Comparison of ENCODE assay signal across 13 mouse cellular contexts in genomic region chr14:32784130-32784747, GRCm38 (mm10). TPM values are rescaled to one million over a fixed set of nuclear protein-coding genes. Genes with fewer than 3 reads are reported as not detected.
DNase-seq lines count a peak whose midpoint lies in the region; TF ChIP-seq lines count a peak whose summit lies in the region.
"Had no signal": no experiment of that assay in that cellular context is flagged by ENCODE, and none has a peak within 500 bp of the region (broad histone marks: within the 10 kb centered on the region; RNA-seq: fewer than 3 reads in every experiment).

No protein-coding gene starts in this region.

- no peak overlapping the region for H3K4me3 ChIP-seq in kidney, adult 2 months (ENCODE audit: insufficient read depth, low read depth, low read length)
- peak overlapping the region; percentile 70 for H3K4me3 ChIP-seq in megakaryocyte, embryonic 14.5 days (replicated peaks)
- H3K4me3 ChIP-seq: erythroblast, embryonic 14.5 days had no signal

- no peak for TF ChIP-seq POLR2A in kidney, adult 2 months (IDR thresholded peaks at IDR 0.05; ENCODE audit: low read depth, low read length)

- no peak overlapping the region for H3K27ac ChIP-seq in kidney, adult 2 months (ENCODE audit: insufficient read depth, low read depth, low read length)
- H3K27ac ChIP-seq: hindbrain, embryonic 14.5 days had no signal

- TF ChIP-seq CTCF in kidney, adult 2 months (conservative IDR thresholded peaks at IDR 0.05; ENCODE audit: insufficient read depth, insufficient read length, low read depth, low read length), result no peak

- no peaks in the 10 kb centered on the region for H3K4me1 ChIP-seq in kidney, adult 2 months (ENCODE audit: control insufficient read depth, insufficient read depth, low read length)
- H3K4me1 ChIP-seq in megakaryocyte, embryonic 14.5 days, result peaks cover 71% of the 10 kb centered on the region

- DNase-seq in kidney, adult 2 months, result peak; percentile 9
- DNase-seq in kidney, adult 18-20 months, result no peak
- peak; percentile 67 for DNase-seq in CD4-positive helper T cell, adult 2 months (ENCODE audit: low read depth, low spot score)
- DNase-seq in adrenal gland, postnatal 10 days, result peak; percentile 9
- DNase-seq in testis, postnatal 14 days (ENCODE audit: low spot score), result no peak
- DNase-seq in MN1 (ENCODE audit: low spot score), result no peak
- DNase-seq: lung, embryonic 14.5 days had no signal

- no peaks in the 10 kb centered on the region for H3K36me3 ChIP-seq in kidney, adult 2 months (ENCODE audit: control insufficient read depth, insufficient read depth, low read length)
- no peaks in the 10 kb centered on the region for H3K36me3 ChIP-seq in megakaryocyte, embryonic 14.5 days (replicated peaks; ENCODE audit: low read length)

- WGBS in kidney, adult 2 months, result 50% methylated on average over 12 of the region's 12 CpGs

- peaks cover 3% of the 10 kb centered on the region; the same call in 1 of the 2 replicates for H3K9me3 ChIP-seq in megakaryocyte, embryonic 14.5 days

- no peaks in the 10 kb centered on the region for H3K27me3 ChIP-seq in kidney, adult 2 months (replicated peaks; ENCODE audit: control insufficient read depth, insufficient read depth, low read length)
- H3K27me3 ChIP-seq in megakaryocyte, embryonic 14.5 days (replicated peaks), result no peaks in the 10 kb centered on the region

RNA-seq across cellular contexts. Expression of gene Tmem273, which starts 1.5 kb away (rescaled TPM):
- 0.84 and 1.0 TPM in 2 replicates for polyA plus RNA-seq in kidney, adult 2 months (2012; rRNA removed)
- total RNA-seq in adrenal gland, postnatal 10 days (2021), result 1 to 10 TPM; 1.7 to 2.2 TPM
- 1.7 TPM in 1 of 2 replicates, not detected in the other for polyA plus RNA-seq in megakaryocyte, embryonic 14.5 days (2012; ENCODE audit: insufficient read depth, low replicate concordance)
- polyA plus RNA-seq: erythroblast, embryonic 14.5 days; testis, adult 2 months had no signal

RNA-seq across cellular contexts. Expression of gene Fam170b, which starts 49.5 kb away (rescaled TPM):
- 0.14 TPM in 1 of 2 replicates, not detected in the other for polyA plus RNA-seq in kidney, adult 2 months (2012; rRNA removed)
- not detected for total RNA-seq in adrenal gland, postnatal 10 days (2021)
- polyA plus RNA-seq in megakaryocyte, embryonic 14.5 days (2012; ENCODE audit: insufficient read depth, low replicate concordance), result not detected in 2 replicates
- total RNA-seq: left cerebral cortex, postnatal 36 days had no signal
- polyA plus RNA-seq: cortical plate, adult 2 months; erythroblast, embryonic 14.5 days; hindbrain, embryonic 14.5 days had no signal

Comparison
In these comparisons a context has a peak if more than half of its experiments do, and no peak if none do; other contexts are left out.
1. DNase-seq: peak in kidney, adult 2 months (single experiment), CD4-positive helper T cell, adult 2 months (single experiment) and adrenal gland, postnatal 10 days (single experiment); none in kidney, adult 18-20 months (single experiment), testis, postnatal 14 days (single experiment) and MN1 (single experiment).